Mouse (Mus musculus) small intestine, adult 2 months (tissue): Measurements from ENCODE around the gene Wnt11.

Experiments
- CTCF ChIP-seq: fragments of 200-500 bp; IDR thresholded peaks from 2 replicates; pipeline ENCODE4 v1.5.1; 2012; ENCODE audit warnings: low read depth, mild to moderate bottlenecking, control low read depth, inconsistent platforms, low read length, moderate library complexity, mixed read lengths; ENCODE audit not compliant: insufficient replicate concordance, insufficient read length; ENCODE audit errors: extremely low read depth
- POLR2A ChIP-seq: fragments of 200-500 bp; IDR thresholded peaks from 2 replicates; pipeline ENCODE4 v1.6.1; 2012; ENCODE audit warnings: low read depth, mild to moderate bottlenecking, control low read depth, inconsistent platforms, low read length, moderate library complexity

DNA sequence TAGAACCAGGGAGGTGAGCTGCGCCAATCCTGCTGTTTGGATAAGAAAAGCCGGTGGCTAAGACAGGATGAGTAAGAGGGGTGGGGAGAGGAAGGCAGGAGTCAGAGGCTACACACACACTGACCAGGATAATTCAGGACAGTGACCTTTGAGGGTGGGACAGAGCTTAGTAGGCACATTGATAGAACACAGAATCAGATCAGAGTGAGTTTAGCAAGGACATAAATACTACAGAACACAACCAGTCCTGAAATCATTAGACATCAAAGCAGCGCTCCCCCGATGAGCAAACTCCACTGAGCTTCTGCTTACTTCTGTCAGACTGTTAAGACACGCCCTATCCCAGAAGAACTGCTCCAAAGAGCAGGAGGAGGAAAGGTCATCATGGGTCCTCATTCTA, 69.0 kb downstream of the Wnt11 start:
- TF ChIP-seq POLR2A (no peak), CTCF (no peak)
